Comparison of ENCODE assay signal across 8 mouse cellular contexts in genomic region chr8:88570293-88570998, GRCm38 (mm10). TPM values are rescaled to one million over a fixed set of nuclear protein-coding genes. Genes with fewer than 3 reads are reported as not detected.
DNase-seq lines count a peak whose midpoint lies in the region; ATAC-seq and TF ChIP-seq lines count a peak whose summit lies in the region.

No protein-coding gene starts in this region.

- peak; percentile 87 for ATAC-seq in kidney, embryonic 14.5 days (ENCODE audit: low FRiP score, low TSS enrichment)
- 0 out of 2 replicates have a peak, but pooled peaks have one; percentile 43 for ATAC-seq in liver, embryonic 16.5 days (ENCODE audit: low read depth)

- peak overlapping the region; percentile 96 for H3K27ac ChIP-seq in kidney, embryonic 14.5 days (ENCODE audit: low read depth, low read length)
- no peak overlapping the region for H3K27ac ChIP-seq in liver, embryonic 16.5 days (ENCODE audit: low read length)
- no peak overlapping the region for H3K27ac ChIP-seq in cerebellum, adult 2 months (ENCODE audit: insufficient read depth, low read length)

- no peak for DNase-seq in kidney, adult 18-20 months
- DNase-seq in Muller cell, postnatal 12 days (ENCODE audit: inconsistent ontology term) = peak; percentile 73
- DNase-seq in embryo, embryonic 9.5 days (ENCODE audit: extremely low spot score) = peak; percentile 52
- peak; percentile 7 for DNase-seq in thymus, postnatal 25 days
- no peak for DNase-seq in cerebellum, adult 11-12 months
- no peak for DNase-seq in cerebellum, adult 2 months

- TF ChIP-seq POLR2A in cerebellum, adult 2 months (IDR thresholded peaks at IDR 0.05; ENCODE audit: borderline replicate concordance, insufficient read depth, low read length) = no peak

- peaks cover 58% of the 10 kb centered on the region for H3K4me1 ChIP-seq in kidney, embryonic 14.5 days (ENCODE audit: control insufficient read depth, insufficient read depth, low read length)
- H3K4me1 ChIP-seq in liver, embryonic 16.5 days (ENCODE audit: control insufficient read depth, low read depth, low read length) = peaks cover 3% of the 10 kb centered on the region
- H3K4me1 ChIP-seq in cerebellum, adult 2 months (ENCODE audit: control insufficient read depth, insufficient read depth, low read length) = peaks cover 16% of the 10 kb centered on the region

- no peak overlapping the region for H3K4me3 ChIP-seq in kidney, embryonic 14.5 days (ENCODE audit: low read length)
- no peak overlapping the region for H3K4me3 ChIP-seq in liver, embryonic 16.5 days (ENCODE audit: low read depth, low read length)
- no peak overlapping the region for H3K4me3 ChIP-seq in cerebellum, adult 2 months (replicated peaks; ENCODE audit: insufficient read depth, low read depth, low read length)

- H3K9ac ChIP-seq in kidney, embryonic 14.5 days (ENCODE audit: low read depth, low read length) = peak overlapping the region; percentile 42
- no peak overlapping the region for H3K9ac ChIP-seq in liver, embryonic 16.5 days (ENCODE audit: low read depth, low read length)

- peak overlapping the region; percentile 8 for H3K4me2 ChIP-seq in kidney, embryonic 14.5 days (replicated peaks; ENCODE audit: low read depth, low read length)
- no peak overlapping the region for H3K4me2 ChIP-seq in liver, embryonic 16.5 days (ENCODE audit: low read depth, low read length)

- 0 out of 2 replicates have a peak, but pooled peaks cover 3% of the 10 kb centered on the region for H3K36me3 ChIP-seq in kidney, embryonic 14.5 days (ENCODE audit: control insufficient read depth, insufficient read depth, low read length)
- H3K36me3 ChIP-seq in liver, embryonic 16.5 days (ENCODE audit: control insufficient read depth, insufficient read depth) = no peaks in the 10 kb centered on the region

- TF ChIP-seq CTCF in cerebellum, adult 2 months (IDR thresholded peaks at IDR 0.05; ENCODE audit: borderline replicate concordance, insufficient read depth, low read depth, low read length) = no peak

- WGBS in kidney, embryonic 14.5 days = 7% methylated on average over 10 of the region's 10 CpGs
- WGBS in liver, embryonic 16.5 days (ENCODE audit: insufficient replicate concordance) = 20% methylated on average over 10 of the region's 10 CpGs
- 89% methylated on average over 10 of the region's 10 CpGs for WGBS in cerebellum, adult 2 months

- H3K9me3 ChIP-seq in kidney, embryonic 14.5 days (ENCODE audit: control insufficient read depth, low read length) = no peaks in the 10 kb centered on the region
- no peaks in the 10 kb centered on the region for H3K9me3 ChIP-seq in liver, embryonic 16.5 days (replicated peaks; ENCODE audit: control insufficient read depth, low read length)

- H3K27me3 ChIP-seq in kidney, embryonic 14.5 days (ENCODE audit: control insufficient read depth, insufficient read depth, low read length) = no peaks in the 10 kb centered on the region
- no peaks in the 10 kb centered on the region for H3K27me3 ChIP-seq in liver, embryonic 16.5 days (ENCODE audit: control insufficient read depth, insufficient read depth, low read depth, low read length)
- H3K27me3 ChIP-seq in cerebellum, adult 2 months (ENCODE audit: control insufficient read depth, insufficient read depth, low read length) = no peaks in the 10 kb centered on the region

RNA-seq across cellular contexts. Expression of gene Nkd1, which starts 49.3 kb away (rescaled TPM):
- polyA plus RNA-seq in kidney, embryonic 14.5 days (2014; fragmentation: Nextera tagmentation; extraction: Ambion mirVana) = 52.4 and 60.9 TPM in 2 replicates
- 1.5 and 1.9 TPM in 2 replicates for polyA plus RNA-seq in liver, embryonic 16.5 days (2015; fragmentation: Nextera tagmentation; extraction: Ambion mirVana)
- polyA plus RNA-seq in cerebellum, adult 2 months (2012; rRNA removed) = 19.4 and 21.5 TPM in 2 replicates

Comparison
In these comparisons a context has a peak if more than half of its experiments do, and no peak if none do; other contexts are left out.
1. DNase-seq: peak in Muller cell, postnatal 12 days (single experiment), embryo, embryonic 9.5 days (single experiment) and thymus, postnatal 25 days (single experiment); none in kidney, adult 18-20 months (single experiment), cerebellum, adult 11-12 months (single experiment) and cerebellum, adult 2 months (0 of 2).